Mouse (Mus musculus) hindbrain, embryonic 16.5 days (tissue): ENCODE measurements around the gene Tacc2. TPM values are rescaled to one million over a fixed set of nuclear protein-coding genes. Genes with fewer than 3 reads are reported as not detected.

Source experiments
- ATAC-seq: fragments of 200-750 bp; cut with Nextera tagmentation; 2 replicates; pipeline ENCODE4 v1.8.0; 2017; ENCODE audit warnings: moderate TSS enrichment, moderate library complexity
- H3K27ac ChIP-seq: fragments of 300-500 bp; sonication (generic); 2 replicates; pipeline ENCODE4 v1.5.1; 2014; ENCODE audit warnings: low read depth, mild to moderate bottlenecking, control low read depth, low read length, moderate library complexity
- H3K27me3 ChIP-seq: fragments of 300-500 bp; sonication (generic); replicated peaks from 2 replicates; pipeline ENCODE4 v1.6.1; 2014; ENCODE audit warnings: low read length; ENCODE audit not compliant: control insufficient read depth, insufficient read depth
- H3K36me3 ChIP-seq: fragments of 300-500 bp; sonication (generic); 2 replicates; pipeline ENCODE4 v1.6.1; 2014; ENCODE audit warnings: mild to moderate bottlenecking, low read length, moderate library complexity, mixed read lengths; ENCODE audit not compliant: control insufficient read depth, insufficient read depth
- H3K4me1 ChIP-seq: fragments of 300-500 bp; sonication (generic); 2 replicates; pipeline ENCODE4 v1.6.1; 2014; ENCODE audit warnings: low read depth, low read length; ENCODE audit not compliant: control insufficient read depth, insufficient read depth
- H3K4me2 ChIP-seq: fragments of 300-500 bp; sonication (generic); 2 replicates; pipeline ENCODE4 v1.6.1; 2014; ENCODE audit warnings: mild to moderate bottlenecking, low read length, control low read depth, moderate library complexity
- H3K4me3 ChIP-seq: fragments of 300-500 bp; sonication (generic); 2 replicates; pipeline ENCODE4 v1.5.1; 2014; ENCODE audit warnings: mild to moderate bottlenecking, low read length, control low read depth, moderate library complexity
- H3K9ac ChIP-seq: fragments of 300-500 bp; sonication (generic); 2 replicates; pipeline ENCODE4 v1.6.1; 2014; ENCODE audit warnings: low read depth, mild to moderate bottlenecking, control low read depth, low read length, moderate library complexity
- H3K9me3 ChIP-seq: fragments of 300-500 bp; sonication (generic); 2 replicates; pipeline ENCODE4 v1.6.1; 2014; ENCODE audit warnings: mild to moderate bottlenecking, low read length, moderate library complexity; ENCODE audit not compliant: control insufficient read depth
- whole genome bisulfite sequencing: fragments of 180-500 bp; shearing (Covaris S2); extraction: QIAGEN DNeasy Blood & Tissue Kit; methylation state at CpG from one replicate; pipeline ENCODE4 v1.1.7; 2014; 5-methylcytosine and 5-hydroxymethylcytosine counted together
- polyA plus RNA-seq: library from polyadenylated mRNA; unstranded; fragments of >200 nt; fragmentation: Nextera tagmentation; extraction: Ambion mirVana; gene quantifications from 2 replicates; pipeline ENCODE4 v1.2.1, GENCODE M21; 2015

The Tacc2 gene
- polyA plus RNA-seq, 1 experiment from 2014 or later: 49.7 TPM

DNA sequence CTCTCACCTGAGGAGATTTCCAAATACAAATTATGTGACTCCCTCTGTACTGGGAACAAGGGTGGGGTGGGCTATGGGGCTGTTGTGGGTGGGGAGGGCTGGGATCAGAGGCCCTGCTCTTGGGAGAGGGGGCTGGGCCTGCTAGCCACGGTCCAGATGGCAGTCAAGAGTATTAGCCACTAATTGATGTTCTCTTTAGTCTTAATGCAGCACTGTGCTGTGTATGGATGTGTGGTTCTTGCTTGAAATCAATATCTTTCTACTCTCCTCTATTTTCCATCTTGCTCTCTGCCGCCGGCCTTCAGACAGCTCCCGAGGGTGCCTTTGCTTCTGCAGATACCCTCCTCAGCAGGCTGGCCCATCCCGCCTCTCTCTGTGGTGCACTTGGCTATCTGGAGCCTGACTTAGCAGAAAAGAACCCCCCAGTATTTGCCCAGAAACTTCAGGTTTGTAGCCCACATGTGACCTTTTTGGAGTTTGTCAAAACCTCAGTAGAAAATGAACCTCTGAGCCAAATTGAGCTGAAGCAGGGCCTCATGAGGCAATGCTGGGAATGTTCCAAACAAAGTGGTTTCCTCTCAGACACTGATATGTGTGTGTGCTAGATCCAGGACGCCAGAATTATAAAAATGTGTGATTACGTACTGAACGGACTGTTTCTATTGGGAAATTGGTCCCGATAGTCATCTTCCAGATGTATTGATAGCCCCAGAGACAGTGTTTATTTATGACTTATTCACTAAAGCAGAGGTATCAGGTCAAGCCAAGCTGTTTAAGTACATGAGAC is 166.2 kb downstream of the Tacc2 start:
- no peaks in the 10 kb centered on the region; the same call in 1 of the 2 replicates for H3K4me1 ChIP-seq
- no peak for ATAC-seq
- no peak overlapping the region for H3K4me2 ChIP-seq
- H3K36me3 ChIP-seq: peaks cover 38% of the 10 kb centered on the region
- no peak overlapping the region for H3K27ac ChIP-seq
- H3K27me3 ChIP-seq: no peaks in the 10 kb centered on the region
- WGBS: 75% methylated on average over 9 of the region's 9 CpGs
- no peaks in the 10 kb centered on the region for H3K9me3 ChIP-seq
- H3K9ac ChIP-seq: no peak overlapping the region
- H3K4me3 ChIP-seq: no peak overlapping the region

GRCm38 (mm10) chr7:130749165-130749564 is 171.9 kb downstream of the Tacc2 start:
- Histone ChIP-seq H3K27ac (no peak overlapping the region), H3K36me3 (peaks cover 17% of the 10 kb centered on the region), H3K4me2 (no peak overlapping the region), H3K27me3 (no peaks in the 10 kb centered on the region), H3K9me3 (no peaks in the 10 kb centered on the region), H3K4me1 (peaks cover 9% of the 10 kb centered on the region), H3K9ac (no peak overlapping the region), H3K4me3 (no peak overlapping the region)
- ATAC-seq: no peak
- WGBS: 88% methylated on average over 4 of the region's 4 CpGs

DNA sequence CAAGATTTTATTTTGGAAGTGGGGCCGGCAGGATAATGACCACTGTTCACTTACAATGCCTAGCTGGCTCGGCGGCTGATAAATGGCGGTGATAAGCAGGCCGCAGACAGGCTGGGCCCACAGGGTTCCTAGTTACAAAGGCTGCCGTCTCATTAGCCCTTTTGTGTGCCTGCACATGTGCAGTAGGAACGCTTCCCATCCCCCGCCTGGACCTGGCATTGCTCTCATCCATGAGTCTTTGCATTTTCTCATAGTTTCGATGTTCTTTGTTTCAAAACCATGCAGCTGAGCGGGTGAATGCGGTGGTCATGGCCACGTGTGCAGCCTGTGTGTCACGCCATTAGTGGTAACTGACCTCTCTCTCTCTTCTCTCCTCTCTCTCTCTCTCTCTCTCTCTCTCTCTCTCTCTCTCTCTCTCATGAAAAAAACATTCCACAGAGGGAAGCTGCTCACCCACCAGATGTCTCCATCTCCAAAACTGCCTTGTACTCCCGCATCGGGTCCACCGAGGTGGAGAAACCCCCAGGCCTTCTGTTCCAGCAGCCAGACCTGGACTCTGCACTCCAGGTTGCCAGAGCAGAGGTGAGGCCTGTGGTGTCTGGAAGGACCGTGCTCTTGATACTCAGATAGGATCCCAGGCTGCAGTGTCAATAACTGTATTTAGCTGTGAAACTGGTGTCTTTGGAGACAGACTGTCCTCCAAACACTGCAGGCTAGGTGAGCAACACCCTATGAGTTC is 173.7 kb downstream of the Tacc2 start:
- Histone ChIP-seq H3K27me3 (no peaks in the 10 kb centered on the region), H3K9ac (no peak overlapping the region), H3K4me1 (peaks cover 9% of the 10 kb centered on the region), H3K4me3 (no peak overlapping the region), H3K4me2 (no peak overlapping the region), H3K9me3 (no peaks in the 10 kb centered on the region), H3K36me3 (peaks cover 13% of the 10 kb centered on the region), H3K27ac (peak overlapping the region; percentile 36)
- 15% methylated on average over 17 of the region's 17 CpGs for whole genome bisulfite sequencing
- ATAC-seq: peak; percentile 48

GRCm38 (mm10) chr7:130751678-130752077 is 174.4 kb downstream of the Tacc2 start:
- no peak for ATAC-seq
- H3K27me3 ChIP-seq: no peaks in the 10 kb centered on the region
- 34% methylated on average over 9 of the region's 9 CpGs for WGBS
- H3K9me3 ChIP-seq: no peaks in the 10 kb centered on the region
- H3K27ac ChIP-seq: no peak overlapping the region
- H3K4me2 ChIP-seq: no peak overlapping the region
- peaks cover 13% of the 10 kb centered on the region for H3K36me3 ChIP-seq
- peaks cover 9% of the 10 kb centered on the region for H3K4me1 ChIP-seq
- no peak overlapping the region for H3K4me3 ChIP-seq
- no peak overlapping the region for H3K9ac ChIP-seq

GRCm38 (mm10) chr7:130754790-130755189 is 177.6 kb downstream of the Tacc2 start:
- Histone ChIP-seq H3K36me3 (peaks cover 24% of the 10 kb centered on the region), H3K9ac (no peak overlapping the region), H3K4me3 (no peak overlapping the region), H3K9me3 (no peaks in the 10 kb centered on the region), H3K4me1 (peaks cover 6% of the 10 kb centered on the region), H3K4me2 (no peak overlapping the region), H3K27me3 (no peaks in the 10 kb centered on the region), H3K27ac (no peak overlapping the region)
- 84% methylated on average over 2 of the region's 2 CpGs for whole genome bisulfite sequencing
- peak; percentile 35; the same call in 1 of the 2 replicates for ATAC-seq

DNA sequence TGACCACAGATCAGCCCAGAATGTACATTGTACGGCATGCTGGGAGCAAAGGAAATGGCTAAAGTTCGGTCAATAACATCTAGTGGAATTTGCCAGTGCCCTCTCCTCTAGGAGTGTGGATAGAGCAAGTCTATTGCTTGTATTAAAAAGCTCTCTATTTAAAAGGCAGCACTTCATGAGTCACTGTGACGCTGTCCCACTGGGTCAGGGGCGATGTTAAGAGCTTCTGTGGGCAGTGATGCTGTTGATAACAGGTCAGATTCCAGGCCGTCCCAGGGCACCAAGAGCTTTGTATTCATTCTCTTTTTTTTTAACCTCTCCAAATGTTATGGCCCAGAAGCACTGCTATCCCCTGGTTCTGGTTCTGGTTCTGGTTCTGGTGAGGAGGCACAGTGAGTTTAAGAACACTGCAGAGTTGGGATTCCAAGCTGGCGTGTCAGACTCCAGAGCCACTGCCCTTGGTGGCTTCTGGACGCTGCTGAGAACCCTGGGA is 179.2 kb downstream of the Tacc2 start:
- ATAC-seq: no peak
- no peak overlapping the region for H3K4me3 ChIP-seq
- H3K27ac ChIP-seq: 0 out of 2 replicates have a peak overlapping the region, but pooled peaks have one; percentile 17
- H3K36me3 ChIP-seq: peaks cover 26% of the 10 kb centered on the region
- no peak overlapping the region for H3K9ac ChIP-seq
- no peak overlapping the region for H3K4me2 ChIP-seq
- no peaks in the 10 kb centered on the region for H3K9me3 ChIP-seq
- H3K27me3 ChIP-seq: no peaks in the 10 kb centered on the region
- H3K4me1 ChIP-seq: no peaks in the 10 kb centered on the region
- WGBS: 84% methylated on average over 7 of the region's 7 CpGs

- WGBS: 80% methylated on average over 11 of the region's 11 CpGs
- no peaks in the 10 kb centered on the region for H3K27me3 ChIP-seq
- H3K4me3 ChIP-seq: no peak overlapping the region
- H3K4me1 ChIP-seq: peaks cover 2% of the 10 kb centered on the region; the same call in 1 of the 2 replicates
- H3K4me2 ChIP-seq: no peak overlapping the region
- no peaks in the 10 kb centered on the region for H3K9me3 ChIP-seq
- ATAC-seq: no peak
- H3K27ac ChIP-seq: no peak overlapping the region
- no peak overlapping the region for H3K9ac ChIP-seq
- peaks cover 22% of the 10 kb centered on the region for H3K36me3 ChIP-seq
Measured at GRCm38 (mm10) chr7:130757326-130757865, 180.2 kb downstream of the Tacc2 start.

- H3K4me3 ChIP-seq: no peak overlapping the region
- no peak overlapping the region for H3K27ac ChIP-seq
- WGBS: 34% methylated on average over 17 of the region's 17 CpGs
- no peak overlapping the region for H3K9ac ChIP-seq
- no peaks in the 10 kb centered on the region for H3K9me3 ChIP-seq
- peak; percentile 70 for ATAC-seq
- H3K4me2 ChIP-seq: no peak overlapping the region
- H3K27me3 ChIP-seq: no peaks in the 10 kb centered on the region
- H3K36me3 ChIP-seq: peaks cover 19% of the 10 kb centered on the region
- peaks cover 4% of the 10 kb centered on the region; the same call in 1 of the 2 replicates for H3K4me1 ChIP-seq
Measured at GRCm38 (mm10) chr7:130762071-130762897, 185.0 kb downstream of the Tacc2 start.
